Mouse (Mus musculus): ENCODE results near the gene Olfr606.
"Not testable (repeated sequence)": the region's sequence is repeated elsewhere in the genome, so short reads cannot be mapped to it uniquely, and the experiment has no call there.

Olfr606 gene

GRCm38 (mm10) chr7:103448746-103449145 is at the start of gene Olfr606:
Gene Olfr606, plus strand, starts transcription at chr7:103449046.
- in situ Hi-C loops (cut with MboI; ENCODE audit: low pct_unique_long_range_greater_than_20kb in 1 of 2, low sequenced_read_pairs in 2 of 2, unreplicated experiment in 1 of 2), result no loop called here

GRCm38 (mm10) chr7:103406521-103407055 is 42.3 kb upstream of the Olfr606 start:
- in situ Hi-C loops (cut with MboI; ENCODE audit: low pct_unique_long_range_greater_than_20kb in 1 of 2, low sequenced_read_pairs in 2 of 2, unreplicated experiment in 1 of 2), result not testable (repeated sequence)

GRCm38 (mm10) chr7:103414772-103415171 is 34.1 kb upstream of the Olfr606 start, which contains the start of gene Usp17lc:
Gene Usp17lc, plus strand, starts transcription at chr7:103415072.
- in situ Hi-C loops (cut with MboI; ENCODE audit: low pct_unique_long_range_greater_than_20kb in 1 of 2, low sequenced_read_pairs in 2 of 2, unreplicated experiment in 1 of 2), result not testable (repeated sequence)

GRCm38 (mm10) chr7:103445339-103445738 is 3.5 kb upstream of the Olfr606 start, which contains the start of gene Olfr605:
Gene Olfr605, minus strand, starts transcription at chr7:103445439.
- in situ Hi-C loops (cut with MboI; ENCODE audit: low pct_unique_long_range_greater_than_20kb in 1 of 2, low sequenced_read_pairs in 2 of 2, unreplicated experiment in 1 of 2), result no loop called here

GRCm38 (mm10) chr7:103460590-103460989 is 11.7 kb downstream of the Olfr606 start:
- in situ Hi-C loops (cut with MboI; ENCODE audit: low pct_unique_long_range_greater_than_20kb in 1 of 2, low sequenced_read_pairs in 2 of 2, unreplicated experiment in 1 of 2), result no loop called here

- in situ Hi-C loops (cut with MboI; ENCODE audit: low pct_unique_long_range_greater_than_20kb in 1 of 2, low sequenced_read_pairs in 2 of 2, unreplicated experiment in 1 of 2), result no loop called here
Measured at GRCm38 (mm10) chr7:103469577-103469976, 20.7 kb downstream of the Olfr606 start, which contains the start of gene Olfr608. Gene Olfr608, plus strand, starts transcription at chr7:103469877.

- in situ Hi-C loops (cut with MboI; ENCODE audit: low pct_unique_long_range_greater_than_20kb in 1 of 2, low sequenced_read_pairs in 2 of 2, unreplicated experiment in 1 of 2), result not testable (repeated sequence)
Measured at GRCm38 (mm10) chr7:103477106-103477505, 28.3 kb downstream of the Olfr606 start.

- in situ Hi-C loops (cut with MboI; ENCODE audit: low pct_unique_long_range_greater_than_20kb in 1 of 2, low sequenced_read_pairs in 2 of 2, unreplicated experiment in 1 of 2), result no loop called here
Measured at GRCm38 (mm10) chr7:103497962-103498361, 49.1 kb downstream of the Olfr606 start, which contains the start of gene Olfr609. Gene Olfr609, minus strand, starts transcription at chr7:103498062.
